Mouse (Mus musculus) regulatory T cell (primary cell): ENCODE data around the gene Ipo11.
"Not testable (repeated sequence)": the region's sequence is repeated elsewhere in the genome, so short reads cannot be mapped to it uniquely, and the experiment has no call there.

Source experiments
- in situ Hi-C: fragments of 300-600 bp; cut with MboI, MseI; formaldehyde crosslinking; loops from one replicate; pipeline ENCODE4 v1.15.1; 2025; ENCODE audit warnings: high pct_unique_total_duplicates

The Ipo11 gene

DNA sequence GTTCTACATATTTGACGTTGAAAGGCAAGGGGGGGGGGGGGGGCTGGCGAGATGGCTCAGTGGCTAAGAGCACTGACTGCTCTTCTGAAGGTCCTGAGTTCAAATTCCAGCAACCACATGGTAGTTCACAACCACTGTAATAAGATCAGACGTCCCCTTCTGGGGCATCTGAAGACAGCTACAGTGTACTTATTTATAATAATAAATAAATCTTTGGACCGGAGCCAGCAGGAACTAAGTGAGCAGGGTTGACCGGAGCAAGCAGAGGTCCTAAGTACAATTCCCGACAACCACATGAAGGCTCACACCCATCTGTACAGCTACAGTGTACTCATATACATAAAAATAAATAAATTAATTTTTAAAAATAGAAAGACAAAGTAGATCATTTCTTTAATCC lies 31.6 kb downstream of the Ipo11 start:
- in situ Hi-C loops: not testable (repeated sequence)

DNA sequence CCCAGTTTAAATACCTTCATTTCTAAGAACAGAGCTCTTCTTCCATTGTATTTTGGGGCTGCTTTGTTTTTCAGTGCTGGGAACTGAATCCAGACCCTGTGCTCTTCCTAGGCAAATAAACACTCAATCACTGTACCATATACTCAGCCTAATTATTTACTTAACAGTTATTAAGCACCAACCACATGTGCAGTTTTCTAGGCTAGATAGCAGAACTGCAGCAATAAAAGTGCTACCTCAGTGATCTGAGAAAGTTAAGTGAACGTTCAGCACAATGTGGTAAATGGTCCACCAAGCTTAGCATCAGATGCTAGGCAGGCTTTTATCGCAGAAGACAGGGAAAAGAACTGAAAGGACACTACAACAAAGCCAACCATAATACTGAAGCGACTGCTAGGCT lies 32.1 kb downstream of the Ipo11 start:
- in situ Hi-C loops: no loop called here

DNA sequence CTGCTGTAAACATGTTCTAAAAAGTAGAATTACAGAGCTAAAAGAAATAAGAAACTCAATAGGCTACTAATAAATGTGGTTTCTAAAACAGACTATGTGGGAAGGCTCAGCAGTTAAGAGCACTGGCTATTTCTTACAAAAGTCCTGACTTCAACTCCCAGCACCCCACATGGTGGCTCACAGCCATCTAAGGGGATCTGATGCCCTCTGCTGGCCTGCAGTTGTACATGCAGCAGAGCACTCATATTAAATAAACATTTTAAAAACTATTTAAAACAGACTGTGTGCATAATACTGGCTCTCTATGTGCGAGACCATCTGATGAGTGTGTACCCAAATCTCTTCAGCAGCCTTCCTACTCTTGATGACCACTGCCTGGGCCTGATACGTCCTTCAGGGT lies 42.5 kb downstream of the Ipo11 start:
- in situ Hi-C loops: no loop called here

DNA sequence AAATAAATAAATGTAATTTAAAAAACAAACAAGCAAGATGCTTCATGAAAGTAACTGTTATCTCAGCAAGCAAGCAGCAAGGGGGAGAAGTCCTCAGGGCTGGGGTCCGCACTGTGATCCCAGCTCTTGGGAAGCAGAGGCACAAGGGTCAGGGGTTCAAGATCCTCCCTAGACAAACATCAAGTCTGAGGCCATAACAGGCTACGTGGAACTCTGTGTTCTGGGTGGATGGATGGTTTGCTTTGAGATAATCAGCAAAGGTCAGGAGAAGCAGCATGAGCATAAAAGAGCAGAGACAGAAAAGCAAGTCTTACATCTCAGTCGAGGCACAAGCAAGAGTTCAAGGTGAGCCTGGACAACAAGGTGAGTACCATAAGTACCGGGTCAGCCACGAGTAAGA lies 43.1 kb downstream of the Ipo11 start:
- in situ Hi-C loops: no loop called here

DNA sequence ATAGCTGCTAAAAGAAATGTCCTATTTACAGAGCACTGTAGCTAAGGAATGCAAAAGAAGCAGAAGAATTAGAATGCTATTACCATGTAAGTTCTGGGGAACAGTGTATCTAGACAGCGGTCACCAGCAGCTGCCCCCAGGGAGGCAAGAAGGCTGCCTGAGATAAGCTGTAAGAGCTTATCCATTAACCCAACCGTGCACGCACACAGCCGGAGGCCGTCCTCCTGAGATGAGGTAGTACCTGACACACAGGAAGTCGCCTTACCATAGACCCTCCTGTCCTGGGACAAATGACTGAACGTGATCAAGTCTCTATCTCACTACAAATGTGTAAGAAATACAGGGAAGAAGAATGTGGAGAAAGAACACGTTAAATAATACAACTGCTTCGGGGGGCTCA lies 43.6 kb downstream of the Ipo11 start:
- in situ Hi-C loops: no loop called here

DNA sequence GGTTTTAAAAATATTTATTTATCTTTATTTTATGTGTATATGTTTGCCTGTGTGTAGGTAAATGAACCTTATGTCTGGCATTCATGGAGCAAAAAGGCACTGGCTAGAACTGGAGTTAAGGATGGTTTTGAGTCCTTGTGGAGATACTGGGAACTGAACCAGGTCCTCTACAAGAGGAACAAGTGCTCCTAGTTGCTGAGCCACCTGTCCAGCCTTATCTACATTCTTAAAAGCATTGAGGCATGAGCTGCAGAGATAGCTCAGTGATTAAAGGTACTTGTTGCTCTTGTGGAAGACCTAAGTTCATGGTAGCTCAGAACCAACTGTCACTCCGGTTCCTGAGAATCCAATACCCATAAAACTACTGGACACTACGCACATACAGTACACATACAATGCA lies 49.4 kb downstream of the Ipo11 start:
- in situ Hi-C loops: no loop called here

DNA sequence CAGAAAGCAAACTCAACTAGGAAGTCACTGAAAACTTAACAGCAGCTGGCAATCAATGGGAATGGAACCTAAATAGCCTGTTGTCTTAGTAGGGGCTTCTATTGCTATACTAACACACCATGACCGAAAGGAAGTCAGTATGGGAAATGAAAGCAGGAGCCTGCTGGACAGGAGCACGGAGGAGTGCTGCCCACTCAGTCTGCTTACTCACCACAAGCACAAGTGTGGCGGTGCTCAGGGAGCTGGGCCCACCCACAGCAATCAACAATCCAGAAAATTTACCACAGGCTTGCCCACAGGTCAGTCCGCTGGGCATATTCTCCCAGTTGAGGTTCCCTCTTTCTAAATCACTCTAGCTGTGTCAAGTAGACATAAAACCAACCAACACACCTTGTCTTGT lies 52.5 kb downstream of the Ipo11 start:
- in situ Hi-C loops: no loop called here

DNA sequence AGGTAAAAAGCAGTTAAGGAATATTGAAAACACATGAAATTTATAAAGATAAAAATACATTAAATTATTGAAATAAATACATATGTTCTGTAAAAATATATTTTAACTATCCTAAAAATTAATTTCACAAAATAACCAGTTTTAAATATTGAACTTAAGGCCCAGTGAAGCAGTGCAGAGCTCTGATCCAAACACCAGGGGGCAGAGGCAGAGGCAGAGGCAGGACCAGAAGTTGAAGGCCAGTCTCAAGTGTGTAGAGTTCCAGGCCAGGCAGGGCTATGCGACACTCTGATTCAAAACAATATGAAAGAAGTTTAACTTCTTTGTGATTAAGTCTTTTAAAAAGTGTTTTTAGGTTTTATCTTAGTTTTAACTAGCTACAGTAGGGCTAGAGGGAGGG lies 60.5 kb downstream of the Ipo11 start:
- in situ Hi-C loops: no loop called here

DNA sequence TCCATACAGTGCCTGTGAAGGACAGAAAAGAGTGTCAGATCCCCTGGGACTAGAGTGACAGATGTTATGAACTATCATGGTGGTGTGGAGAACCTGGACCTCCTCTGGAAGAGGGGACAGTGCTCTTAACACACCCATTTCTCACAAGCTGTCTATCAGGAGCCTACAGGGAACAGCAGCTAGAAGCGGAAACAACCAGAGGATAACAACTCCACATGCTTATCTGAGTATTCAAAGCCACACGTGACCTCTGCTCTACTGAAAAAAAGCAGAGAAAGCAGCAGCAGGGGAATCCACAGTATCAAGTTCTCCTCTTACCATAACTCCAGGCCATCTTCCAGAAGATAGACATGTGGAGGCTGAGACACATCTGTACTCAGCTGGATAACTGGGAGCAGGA lies 71.2 kb downstream of the Ipo11 start:
- in situ Hi-C loops: no loop called here

DNA sequence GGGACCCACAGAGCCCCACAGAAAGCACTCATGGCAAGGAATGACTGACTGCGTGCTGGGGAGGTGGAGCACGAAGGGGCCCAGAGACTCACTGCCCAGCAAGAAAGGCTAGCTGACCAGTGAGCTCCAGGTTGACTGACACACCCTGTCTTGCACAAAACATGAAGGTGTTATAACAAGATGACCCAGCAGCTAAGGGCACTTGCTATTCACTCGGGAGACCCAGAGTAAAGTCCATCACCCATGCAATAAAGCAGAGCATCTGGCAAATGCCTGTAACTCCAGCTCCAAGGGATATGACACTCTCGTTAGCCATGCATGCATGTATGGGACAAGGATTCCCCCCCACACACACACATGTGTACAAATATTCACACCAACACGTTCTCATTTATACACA lies 78.0 kb downstream of the Ipo11 start:
- in situ Hi-C loops: no loop called here

DNA sequence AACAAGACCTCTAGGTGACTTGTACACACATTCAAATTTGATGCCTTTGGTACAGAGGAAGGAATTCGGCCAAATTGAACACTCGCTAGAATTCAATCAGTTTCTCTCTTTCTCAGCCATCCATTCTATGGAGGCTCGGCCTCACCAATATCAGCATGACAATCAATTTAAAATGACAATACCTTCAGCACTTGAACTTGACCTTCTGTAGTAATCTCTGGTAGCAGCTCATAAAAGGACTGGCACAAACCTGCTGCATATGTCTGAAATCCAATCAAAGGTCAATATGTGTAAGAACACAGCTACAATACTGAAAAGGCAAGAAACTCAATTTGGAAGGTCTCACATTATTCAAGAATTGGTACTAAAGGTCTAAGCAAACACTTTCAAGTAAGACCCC lies 80.2 kb downstream of the Ipo11 start:
- in situ Hi-C loops: no loop called here

DNA sequence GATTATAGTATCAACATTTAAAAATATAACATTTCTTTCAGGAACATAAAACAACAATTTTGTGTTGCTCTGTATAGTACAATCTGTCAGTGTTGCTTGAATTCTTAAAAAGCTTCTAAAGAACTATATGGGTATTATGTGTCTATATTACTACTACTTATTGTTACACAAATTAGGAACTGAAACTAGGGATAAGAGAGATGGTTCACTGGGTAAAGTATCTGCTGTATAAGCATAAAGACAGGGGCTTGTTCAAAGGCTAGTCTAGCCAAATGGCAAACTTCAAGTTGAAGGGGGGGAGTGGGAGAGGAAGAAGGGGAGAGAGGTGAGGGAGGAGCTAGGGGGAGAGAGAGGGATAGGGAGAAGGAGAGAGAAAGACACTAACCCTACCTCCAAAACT lies 89.2 kb downstream of the Ipo11 start:
- in situ Hi-C loops: no loop called here

DNA sequence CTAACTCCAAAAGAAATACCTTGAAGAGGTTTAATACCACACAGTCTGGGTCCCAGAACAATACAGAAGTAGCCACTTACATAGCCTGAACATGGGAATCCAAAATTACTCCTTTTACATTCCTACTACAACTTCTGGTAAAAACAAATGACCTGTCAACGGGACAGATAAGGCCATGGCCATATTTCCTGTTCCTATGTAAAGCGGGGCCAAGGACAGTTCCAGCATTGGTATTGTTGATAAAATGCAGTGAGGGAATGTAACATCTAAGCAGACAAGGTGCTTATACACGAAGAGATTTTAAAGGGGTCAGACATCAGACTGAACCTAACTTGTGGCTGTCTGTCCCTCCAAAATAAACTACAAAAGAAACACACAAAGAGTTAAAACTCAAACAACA lies 91.8 kb downstream of the Ipo11 start:
- in situ Hi-C loops: no loop called here

DNA sequence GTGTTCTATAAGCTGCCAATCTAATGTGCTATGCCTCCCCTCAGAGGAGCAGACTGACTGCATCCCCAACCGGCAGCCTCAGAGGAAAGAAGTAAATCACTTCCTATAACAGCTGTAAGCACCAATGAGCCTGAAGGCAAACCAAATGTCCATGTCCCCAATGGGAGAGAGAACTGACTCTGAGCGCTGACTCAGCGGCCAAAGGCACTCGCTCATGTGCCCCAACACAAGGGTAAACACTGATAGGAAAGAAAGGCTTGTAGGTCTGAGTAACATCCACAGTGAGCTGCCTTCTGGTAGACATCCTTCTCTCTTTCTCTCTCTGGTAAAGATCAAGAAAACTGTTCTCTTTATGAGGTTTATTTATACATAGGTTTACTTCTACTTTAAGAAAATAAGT lies 94.2 kb downstream of the Ipo11 start:
- in situ Hi-C loops: no loop called here

DNA sequence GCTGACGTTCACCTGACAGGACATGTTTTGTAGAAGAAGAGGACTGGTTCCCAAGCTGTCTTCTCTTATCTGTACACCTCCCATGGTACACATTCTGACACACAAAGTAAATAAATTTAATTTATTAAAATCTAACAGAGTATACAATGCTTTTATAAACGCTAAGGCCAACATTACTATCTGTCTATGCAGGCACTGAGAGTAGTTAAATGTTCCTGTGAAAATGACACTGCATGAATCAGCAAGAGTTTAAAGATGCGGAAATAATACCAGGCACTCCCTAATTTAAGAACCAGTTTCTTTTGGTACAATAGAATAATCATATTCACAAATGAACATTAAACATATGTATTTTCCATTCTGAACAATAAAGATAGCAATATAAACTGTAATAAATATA lies 98.0 kb downstream of the Ipo11 start:
- in situ Hi-C loops: no loop called here

DNA sequence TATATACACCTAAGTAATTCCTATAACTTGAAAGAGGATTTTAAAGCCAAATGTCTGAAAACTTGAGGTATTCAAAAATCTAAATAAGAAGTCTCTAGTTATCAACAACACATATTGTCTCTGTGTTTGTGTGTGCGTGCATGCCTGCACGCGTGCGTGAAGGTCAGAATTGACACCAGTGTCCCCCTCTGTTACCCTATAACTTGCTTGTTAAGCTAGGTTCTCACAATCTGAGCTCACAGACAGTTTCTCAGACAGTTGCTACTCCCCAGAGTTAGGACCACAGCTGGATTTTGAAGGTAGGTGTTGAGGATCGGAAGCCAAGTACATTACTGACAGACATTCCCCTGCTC lies 100.3 kb downstream of the Ipo11 start:
- in situ Hi-C loops: no loop called here

DNA sequence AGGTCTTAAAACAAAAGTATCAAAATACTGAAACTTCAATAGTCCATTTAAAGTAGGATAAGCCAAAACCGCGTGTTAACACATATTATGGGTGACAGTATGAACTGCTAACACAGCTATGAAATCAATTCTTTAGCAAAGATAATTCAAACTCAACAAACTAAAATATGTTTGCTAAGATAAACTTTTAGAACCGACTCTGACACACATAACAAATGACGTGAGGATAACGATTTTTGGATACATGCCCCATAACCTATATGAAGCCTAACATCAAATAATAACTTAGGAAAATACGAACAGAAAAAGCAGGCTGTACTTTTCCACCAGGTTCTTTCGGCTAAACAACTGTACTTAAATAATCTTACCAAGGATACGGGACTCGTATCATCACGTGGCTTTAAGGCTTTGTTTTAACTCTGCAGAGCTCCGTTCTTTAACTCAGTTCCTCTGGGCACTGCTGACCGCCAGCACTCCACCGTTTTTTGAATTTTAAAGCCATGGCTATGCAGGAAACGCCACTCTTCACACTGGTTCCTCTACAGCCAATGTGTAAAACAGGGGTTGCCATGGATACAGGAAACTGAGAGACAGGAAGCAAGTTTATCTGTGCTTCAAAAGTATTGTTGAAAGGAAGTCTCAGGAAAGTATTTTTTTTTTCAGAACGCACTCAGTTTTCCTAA lies 100.8 kb downstream of the Ipo11 start:
- in situ Hi-C loops: no loop called here

DNA sequence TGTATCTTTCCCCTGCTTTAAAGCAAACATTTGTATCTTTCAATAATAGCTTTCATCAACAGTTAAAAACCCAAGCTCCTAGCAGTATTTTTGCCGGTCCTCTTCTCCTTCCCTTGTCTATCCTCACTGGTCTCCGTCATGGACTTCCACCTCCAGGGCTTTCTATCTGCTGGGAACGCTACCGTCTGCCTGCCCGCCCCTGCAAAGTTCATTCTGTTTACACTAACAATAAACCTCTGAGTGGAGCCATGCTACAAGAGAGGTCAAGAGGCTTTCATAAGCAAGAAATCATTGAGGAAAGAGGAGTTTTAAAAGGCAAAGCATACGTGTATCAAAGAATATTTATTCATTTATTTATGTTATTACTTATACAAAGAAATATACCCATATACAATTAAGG lies 106.7 kb downstream of the Ipo11 start:
- in situ Hi-C loops: no loop called here

DNA sequence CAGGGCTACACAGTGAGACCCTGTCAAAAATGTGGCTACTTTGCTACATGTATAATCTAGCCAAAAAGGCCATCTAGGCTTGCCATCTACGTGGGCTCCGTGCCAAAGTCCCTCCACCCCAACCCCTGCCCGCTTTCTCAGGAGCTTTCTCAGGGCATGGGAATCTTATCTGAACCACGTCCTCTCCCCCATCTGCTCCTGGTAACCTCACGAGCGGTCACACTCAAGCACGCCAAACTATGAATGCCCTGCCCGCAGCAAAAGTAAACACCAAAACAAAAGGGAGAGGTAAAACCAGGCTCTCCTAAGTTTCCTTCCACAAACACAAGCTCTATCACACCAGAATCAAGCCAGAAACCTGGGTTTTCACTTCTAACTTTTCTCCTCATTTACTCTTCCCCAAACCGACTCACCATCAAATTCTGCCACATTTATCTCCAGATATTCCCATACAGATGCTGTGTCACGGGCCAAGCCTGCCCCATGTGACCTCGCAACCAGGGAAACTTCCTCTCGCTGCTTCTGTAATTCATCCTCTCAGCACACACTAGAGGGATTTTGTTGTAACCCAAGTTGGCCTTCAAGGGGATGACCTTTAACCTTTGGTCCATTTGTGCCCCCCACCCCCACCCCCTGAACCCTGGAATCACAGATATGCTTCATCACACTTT lies 107.3 kb downstream of the Ipo11 start:
- in situ Hi-C loops: no loop called here

DNA sequence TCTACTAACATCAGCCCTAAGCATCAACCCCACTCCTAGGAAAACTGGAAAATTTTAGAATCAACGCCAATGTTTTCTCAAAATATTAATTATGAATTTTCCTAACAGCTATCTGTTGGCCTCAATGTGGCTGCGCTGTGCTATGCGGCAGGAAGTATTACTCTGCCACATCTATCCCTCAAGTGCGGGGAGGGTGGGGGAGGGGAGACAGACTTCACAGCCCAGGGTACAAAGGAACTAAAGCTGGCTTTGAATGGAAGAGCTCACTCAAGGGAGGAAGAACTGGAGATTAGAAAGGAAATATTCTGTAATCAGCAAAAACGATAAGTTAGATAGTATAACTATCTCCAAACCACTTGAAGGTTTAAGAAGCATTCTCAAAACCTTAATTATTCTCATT lies 111.1 kb downstream of the Ipo11 start:
- in situ Hi-C loops: no loop called here

DNA sequence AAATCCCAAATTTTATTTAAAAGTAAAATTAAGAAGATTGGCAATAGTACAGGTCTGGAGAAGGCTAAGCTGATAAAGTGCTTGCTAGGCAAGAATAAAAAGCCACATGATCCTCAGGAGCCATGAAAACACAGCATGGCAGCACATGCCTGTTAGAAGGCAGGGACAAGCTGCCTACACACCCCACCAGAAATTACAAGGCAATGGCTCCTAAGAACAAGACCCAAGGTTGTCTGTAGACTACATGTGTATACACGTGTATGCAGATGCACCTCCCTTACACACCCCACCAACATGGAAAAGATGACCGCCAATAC lies 112.9 kb downstream of the Ipo11 start:
- in situ Hi-C loops: no loop called here

DNA sequence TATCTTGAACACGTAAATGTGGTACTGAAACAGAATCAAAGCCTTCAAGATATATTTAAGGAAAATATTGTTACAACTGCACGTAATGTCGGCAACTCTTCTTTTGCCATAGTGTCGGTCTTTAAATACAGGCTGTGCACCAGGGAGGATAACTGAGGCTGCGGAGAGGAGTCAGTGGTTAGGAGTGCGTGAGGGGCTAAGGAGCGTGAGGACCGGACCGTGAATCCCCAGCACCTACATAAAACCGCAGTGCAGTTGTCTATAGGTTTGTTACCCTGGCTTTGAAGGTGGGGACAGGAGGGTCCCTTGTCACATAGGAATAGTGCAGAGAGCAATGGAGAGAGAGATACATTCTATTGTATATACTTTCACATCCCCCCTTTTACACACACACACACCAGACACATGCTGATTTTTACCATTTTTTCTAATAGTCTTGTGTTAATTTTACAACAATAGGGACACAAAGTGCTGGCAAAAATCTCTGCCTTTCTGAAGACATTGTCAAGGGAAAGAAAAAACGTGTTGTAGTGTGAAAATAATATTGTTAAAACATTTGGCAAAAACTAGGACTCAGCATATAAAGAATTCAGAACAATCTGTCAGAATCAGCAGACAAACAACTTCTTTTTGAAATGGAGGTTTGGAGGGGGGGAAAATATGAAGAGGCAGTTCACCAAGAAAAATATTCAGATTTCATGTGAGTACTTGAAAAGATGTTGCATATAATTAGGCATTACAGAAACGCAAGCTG lies 113.5 kb downstream of the Ipo11 start:
- in situ Hi-C loops: no loop called here

DNA sequence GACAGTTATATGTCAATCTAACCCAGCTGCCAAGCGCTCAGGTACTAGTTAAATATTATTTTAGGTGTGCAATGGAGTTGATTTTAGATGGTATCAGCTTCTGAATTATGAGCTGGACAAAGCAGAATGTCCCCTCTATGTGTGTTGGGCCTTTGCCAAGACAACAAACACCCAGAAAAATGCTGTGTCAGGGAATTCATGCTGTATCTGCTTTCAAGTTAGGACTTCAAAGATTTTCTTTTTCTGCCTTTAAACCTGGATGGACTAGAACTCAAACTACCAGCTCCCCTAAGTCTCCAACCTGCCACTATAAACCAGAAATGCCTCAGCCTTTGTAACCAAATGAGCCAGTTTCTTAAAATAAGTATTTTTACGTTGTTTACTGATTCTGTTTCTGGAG lies 116.6 kb downstream of the Ipo11 start:
- in situ Hi-C loops: no loop called here
